Mouse (Mus musculus): Measurements from ENCODE around the gene Amdhd2. TPM values are rescaled to one million over a fixed set of nuclear protein-coding genes. Genes with fewer than 3 reads are reported as not detected.

Gene Amdhd2
- total and polyA plus RNA-seq, 2 experiments from 2014 or later, result 34.0 to 58.6 TPM

DNA sequence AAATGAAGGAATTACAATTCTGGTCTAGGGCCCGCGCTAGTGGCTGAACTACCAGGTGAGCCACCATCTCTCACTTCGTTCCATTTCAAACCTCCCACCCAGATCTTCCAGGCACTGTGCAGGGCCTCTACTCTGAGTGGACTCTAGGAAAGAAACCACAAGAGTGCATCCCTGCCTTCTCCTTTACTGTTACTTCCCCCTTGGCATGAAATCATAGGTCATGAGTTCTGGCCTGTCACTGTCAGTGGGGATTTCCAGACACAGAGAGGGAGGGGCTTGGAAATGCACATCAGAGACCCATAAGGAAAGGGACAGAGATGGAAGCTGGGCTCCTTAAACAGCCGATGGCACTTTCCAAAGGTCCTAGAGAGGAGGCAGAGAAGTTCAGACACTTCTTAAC, 8.2 kb upstream of the Amdhd2 start:
- peaks cover 2% of the 10 kb centered on the region; the same call in 1 of the 2 replicates for H3K36me3 ChIP-seq (ENCODE audit: insufficient read depth, low read length)
- ATAC-seq (ENCODE audit: low FRiP score) (no peak), DNase-seq (ENCODE audit: low spot score) (no peak)
- H3K9ac ChIP-seq (replicated peaks; ENCODE audit: low read length, poor library complexity, severe bottlenecking), result no peak overlapping the region
- no peak overlapping the region for H3K4me3 ChIP-seq (ENCODE audit: low read depth, low read length)
- H3K4me1 ChIP-seq (ENCODE audit: insufficient read depth, low read length), result peaks cover 8% of the 10 kb centered on the region
- no peaks in the 10 kb centered on the region for H3K9me3 ChIP-seq (ENCODE audit: low read length)
- no peaks in the 10 kb centered on the region for H3K27me3 ChIP-seq (ENCODE audit: insufficient read depth, low read length)
- 84% methylated on average over 4 of the region's 4 CpGs for WGBS
- H3K27ac ChIP-seq (ENCODE audit: low read depth, low read length), result no peak overlapping the region
- no peak for TF ChIP-seq CTCF (IDR thresholded peaks at IDR 0.05)
- H3K4me2 ChIP-seq (ENCODE audit: low read depth, low read length, poor library complexity, severe bottlenecking), result no peak overlapping the region

DNA sequence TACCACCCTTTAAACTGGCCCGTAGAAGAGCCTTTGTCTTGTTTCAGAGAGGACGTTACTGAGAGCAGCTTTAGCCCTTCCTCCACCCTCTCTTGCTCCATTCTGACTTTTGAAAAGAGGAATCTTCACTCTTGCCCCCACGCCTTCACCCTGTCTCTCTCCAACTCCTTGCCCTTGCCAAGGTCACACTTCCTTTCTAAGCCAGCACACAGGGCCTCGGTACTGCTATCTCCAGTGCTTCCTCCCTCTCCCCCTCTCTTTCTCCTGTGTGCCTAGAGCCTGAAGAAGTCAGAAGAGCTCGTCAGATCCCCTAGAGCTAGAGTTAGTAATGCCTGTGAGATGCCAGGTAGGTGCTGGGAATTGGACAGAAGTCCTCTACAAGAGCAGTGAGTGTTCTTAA, 7.2 kb upstream of the Amdhd2 start:
- peaks cover 8% of the 10 kb centered on the region for H3K4me1 ChIP-seq (ENCODE audit: insufficient read depth, low read length)
- no peaks in the 10 kb centered on the region for H3K27me3 ChIP-seq (ENCODE audit: insufficient read depth, low read length)
- H3K4me2 ChIP-seq (ENCODE audit: low read depth, low read length, poor library complexity, severe bottlenecking), result no peak overlapping the region; the same call in 1 of the 2 replicates
- ATAC-seq (ENCODE audit: low FRiP score), result no peak
- 73% methylated on average over 5 of the region's 5 CpGs for WGBS
- TF ChIP-seq CTCF (IDR thresholded peaks at IDR 0.05), result no peak
- peak overlapping the region; percentile 99; the same call in 1 of the 2 replicates for H3K27ac ChIP-seq (ENCODE audit: low read depth, low read length)
- H3K9ac ChIP-seq (replicated peaks; ENCODE audit: low read length, poor library complexity, severe bottlenecking), result no peak overlapping the region
- no peaks in the 10 kb centered on the region for H3K9me3 ChIP-seq (ENCODE audit: low read length)
- H3K4me3 ChIP-seq (ENCODE audit: low read depth, low read length), result no peak overlapping the region
- peaks cover 6% of the 10 kb centered on the region for H3K36me3 ChIP-seq (ENCODE audit: insufficient read depth, low read length)
- DNase-seq (ENCODE audit: low spot score), result no peak

DNA sequence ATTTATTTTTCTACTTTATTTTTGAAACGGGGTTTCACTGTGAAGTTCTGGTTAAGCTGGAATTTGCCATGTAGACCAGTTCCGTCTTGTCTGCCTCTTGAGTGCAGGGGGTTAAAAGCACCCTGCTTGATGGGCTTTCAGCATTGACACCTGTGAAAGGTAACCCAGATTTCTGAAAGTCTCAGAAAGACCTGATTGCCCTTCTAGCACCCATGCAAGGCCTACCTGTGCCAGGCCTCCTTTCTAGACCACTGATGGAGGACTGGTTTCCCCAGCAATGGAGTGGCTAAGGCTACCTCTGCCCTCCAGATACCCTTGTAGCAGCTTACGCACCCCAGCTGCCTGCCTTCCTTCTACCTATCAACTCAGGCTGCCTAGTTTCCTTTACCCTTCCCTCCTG, 6.6 kb upstream of the Amdhd2 start:
- ATAC-seq (ENCODE audit: low FRiP score) (no peak), DNase-seq (ENCODE audit: low spot score) (no peak)
- Histone ChIP-seq H3K4me3 (ENCODE audit: low read depth, low read length) (peak overlapping the region; percentile 83), H3K36me3 (ENCODE audit: insufficient read depth, low read length) (peaks cover 9% of the 10 kb centered on the region), H3K9me3 (ENCODE audit: low read length) (no peaks in the 10 kb centered on the region), H3K4me1 (ENCODE audit: insufficient read depth, low read length) (peaks cover 8% of the 10 kb centered on the region), H3K9ac (replicated peaks; ENCODE audit: low read length, poor library complexity, severe bottlenecking) (peak overlapping the region; percentile 93; the same call in 1 of the 2 replicates), H3K27me3 (ENCODE audit: insufficient read depth, low read length) (no peaks in the 10 kb centered on the region), H3K27ac (ENCODE audit: low read depth, low read length) (peak overlapping the region; percentile 99), H3K4me2 (ENCODE audit: low read depth, low read length, poor library complexity, severe bottlenecking) (peak overlapping the region; percentile 63)
- no peak for TF ChIP-seq CTCF (IDR thresholded peaks at IDR 0.05)
- 59% methylated on average over 3 of the region's 3 CpGs for WGBS

DNA sequence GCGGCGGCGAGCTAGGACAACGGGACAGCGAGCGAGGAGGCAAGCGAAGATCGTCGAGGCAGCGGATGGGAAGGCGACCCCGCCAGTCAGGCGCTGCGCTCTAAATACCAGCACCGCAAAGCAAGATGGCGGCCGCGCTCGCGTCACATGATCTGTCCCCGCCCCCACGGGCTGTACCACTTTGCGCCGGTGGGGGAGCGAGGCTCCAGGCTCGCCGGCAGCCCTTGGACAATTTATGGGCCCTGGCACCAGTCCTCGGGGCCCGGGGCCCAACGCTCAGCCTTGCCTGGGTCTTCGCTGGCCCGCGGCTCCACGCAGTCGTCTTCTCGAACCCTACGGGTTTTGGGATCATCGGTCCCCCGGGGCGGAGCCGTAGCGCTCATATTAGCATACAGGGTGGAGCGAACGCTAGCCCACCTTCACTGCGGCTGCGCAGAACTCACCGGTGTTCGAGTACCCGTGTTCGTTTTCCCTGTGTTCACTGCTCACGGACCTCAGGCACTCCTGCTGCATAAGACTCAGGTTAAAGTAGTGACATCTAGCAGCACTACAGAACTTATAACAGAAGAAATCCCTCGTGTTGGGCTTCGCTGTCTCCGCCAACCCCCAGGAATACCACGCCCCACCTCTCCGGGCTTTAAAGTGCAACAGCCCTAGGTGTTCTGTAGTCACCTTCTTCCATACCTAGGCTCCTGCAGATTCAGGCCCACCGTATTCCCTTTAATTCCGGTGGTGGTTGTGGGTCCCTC, 5.9 kb upstream of the Amdhd2 start, which contains the start of gene Atp6v0c:
TSS of gene Atp6v0c (minus strand) at position 386 of the 749 bp plus-strand sequence.
- H3K4me1 ChIP-seq (ENCODE audit: insufficient read depth, low read length), result peaks cover 8% of the 10 kb centered on the region
- peak; percentile 98 for DNase-seq (ENCODE audit: low spot score)
- TF ChIP-seq CTCF (IDR thresholded peaks at IDR 0.05), result peak; percentile 39
- H3K4me3 ChIP-seq (ENCODE audit: low read depth, low read length), result peak within 1 kb of the TSS; percentile 83
- H3K27me3 ChIP-seq (ENCODE audit: insufficient read depth, low read length), result no peaks in the 10 kb centered on the region
- peaks cover 10% of the 10 kb centered on the region for H3K36me3 ChIP-seq (ENCODE audit: insufficient read depth, low read length)
- H3K4me2 ChIP-seq (ENCODE audit: low read depth, low read length, poor library complexity, severe bottlenecking), result peak within 1 kb of the TSS; percentile 63
- peak; percentile 88 for ATAC-seq (ENCODE audit: low FRiP score)
- no peaks in the 10 kb centered on the region for H3K9me3 ChIP-seq (ENCODE audit: low read length)
- H3K9ac ChIP-seq (replicated peaks; ENCODE audit: low read length, poor library complexity, severe bottlenecking), result peak within 1 kb of the TSS; percentile 93
- peak within 1 kb of the TSS; percentile 99 for H3K27ac ChIP-seq (ENCODE audit: low read depth, low read length)
- WGBS, result under 1% methylated on average over 58 of the region's 58 CpGs

DNA sequence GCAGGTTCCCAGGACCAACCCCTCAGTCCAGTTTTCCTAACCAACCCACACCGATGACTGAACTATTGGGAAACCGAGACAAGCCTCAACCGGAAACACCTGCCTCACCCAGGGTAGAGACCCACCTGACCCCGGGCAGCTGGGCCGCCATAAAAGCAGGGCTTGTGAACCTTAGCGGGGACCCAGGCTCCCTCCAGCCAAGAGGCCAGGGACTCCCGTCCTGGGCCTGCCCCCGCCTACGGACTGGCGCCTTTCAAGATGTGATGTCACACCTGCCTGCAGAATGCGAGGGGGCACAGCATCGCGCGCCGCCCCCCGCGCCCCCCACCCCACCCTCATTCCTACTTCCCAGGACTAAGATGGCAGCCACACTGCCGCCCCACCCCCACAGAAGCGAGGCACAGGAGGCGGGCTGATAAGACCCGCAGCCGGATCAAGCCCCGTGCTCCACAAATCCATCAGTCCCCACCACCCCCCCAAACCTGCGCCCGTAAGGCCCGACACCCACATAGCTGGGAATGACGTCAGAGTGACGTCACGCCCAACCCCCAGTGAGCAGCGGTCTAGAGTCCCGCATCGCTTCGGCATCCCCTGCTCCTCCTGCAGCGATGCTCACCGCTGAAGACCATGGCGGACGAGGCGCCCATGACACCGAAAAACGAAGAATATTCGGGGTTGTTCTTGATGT, 5.2 kb upstream of the Amdhd2 start:
- Histone ChIP-seq H3K36me3 (ENCODE audit: insufficient read depth, low read length) (peaks cover 10% of the 10 kb centered on the region), H3K27ac (ENCODE audit: low read depth, low read length) (peak overlapping the region; percentile 99), H3K4me3 (ENCODE audit: low read depth, low read length) (peak overlapping the region; percentile 83), H3K27me3 (ENCODE audit: insufficient read depth, low read length) (no peaks in the 10 kb centered on the region), H3K4me2 (ENCODE audit: low read depth, low read length, poor library complexity, severe bottlenecking) (peak overlapping the region; percentile 63), H3K4me1 (ENCODE audit: insufficient read depth, low read length) (peaks cover 8% of the 10 kb centered on the region), H3K9me3 (ENCODE audit: low read length) (no peaks in the 10 kb centered on the region), H3K9ac (replicated peaks; ENCODE audit: low read length, poor library complexity, severe bottlenecking) (peak overlapping the region; percentile 93)
- no peak for TF ChIP-seq CTCF (IDR thresholded peaks at IDR 0.05)
- under 1% methylated on average over 38 of the region's 41 CpGs for WGBS
- DNase-seq (ENCODE audit: low spot score) (peak; percentile 62), ATAC-seq (ENCODE audit: low FRiP score) (peak; percentile 63)

Measured in midbrain, postnatal 0 days (tissue).